Mouse (Mus musculus): Measurements from ENCODE around the gene Edc4.

DNA sequence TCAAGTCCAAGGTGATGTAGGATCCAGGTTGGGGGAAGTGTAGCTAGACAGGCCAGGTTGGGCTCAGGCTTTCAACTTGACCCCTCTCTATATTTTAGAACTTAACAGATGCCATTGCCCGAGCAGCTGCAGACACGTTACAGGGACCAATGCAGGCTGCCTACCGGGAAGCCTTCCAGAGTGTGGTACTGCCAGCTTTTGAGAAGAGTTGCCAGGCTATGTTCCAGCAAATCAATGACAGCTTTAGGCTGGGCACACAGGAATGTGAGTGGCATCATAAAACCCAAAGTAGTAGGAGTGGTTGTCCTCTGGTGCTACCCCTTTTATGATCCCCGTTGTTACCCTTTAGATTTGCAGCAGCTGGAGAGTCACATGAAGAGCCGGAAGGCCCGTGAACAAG, 10.2 kb downstream of the Edc4 start:
- TF ChIP-seq POLR2A (IDR thresholded peaks at IDR 0.05; ENCODE audit: borderline replicate concordance, insufficient read depth, low read length) (no peak), CTCF (IDR thresholded peaks at IDR 0.05; ENCODE audit: borderline replicate concordance, insufficient read depth, low read depth, low read length) (no peak)
